Mouse (Mus musculus) monocyte, adult 2 months (primary cell): ENCODE results near the gene Cox7a2.

Experiments used
- DNase-seq, 2 experiments: peaks; one replicate each; pipeline ENCODE4 v3.0.0; 2022; ENCODE audit warnings: low spot score in 2 of 2, low read depth in 1 of 2

Cox7a2 gene

GRCm38 (mm10) chr9:79735608-79736007 is 24.1 kb downstream of the Cox7a2 start:
- DNase-seq = no peak

GRCm38 (mm10) chr9:79730301-79730700 is 29.4 kb downstream of the Cox7a2 start:
- no peak for DNase-seq

- DNase-seq = no peak
These were observed 36.6 kb downstream of the Cox7a2 start for GRCm38 (mm10) chr9:79723090-79723489.

GRCm38 (mm10) chr9:79721056-79721455 is 38.6 kb downstream of the Cox7a2 start:
- no peak for DNase-seq

- no peak for DNase-seq
These were observed 39.5 kb downstream of the Cox7a2 start for GRCm38 (mm10) chr9:79720143-79720542.

- no peak for DNase-seq
These were observed 40.2 kb downstream of the Cox7a2 start for GRCm38 (mm10) chr9:79719451-79719850.

- DNase-seq = no peak
These were observed 41.0 kb downstream of the Cox7a2 start, which contains the start of gene Col12a1 for GRCm38 (mm10) chr9:79718481-79719370. Col12a1 (minus strand) TSS chr9:79718831.

- no peak for DNase-seq
These were observed 41.7 kb downstream of the Cox7a2 start for GRCm38 (mm10) chr9:79717836-79718475.

GRCm38 (mm10) chr9:79716909-79717835 is 42.5 kb downstream of the Cox7a2 start:
- DNase-seq = no peak

- DNase-seq = no peak
These were observed 43.2 kb downstream of the Cox7a2 start for GRCm38 (mm10) chr9:79716496-79716895.

GRCm38 (mm10) chr9:79714471-79715045 is 45.1 kb downstream of the Cox7a2 start:
- DNase-seq = no peak
